Mouse (Mus musculus): ENCODE data around the gene Slc7a1. TPM values are rescaled to one million over a fixed set of nuclear protein-coding genes. Genes with fewer than 3 reads are reported as not detected.
"Not testable (repeated sequence)": the region's sequence is repeated elsewhere in the genome, so short reads cannot be mapped to it uniquely, and the experiment has no call there.

The Slc7a1 gene
- total RNA-seq, 2 experiments from 2014 or later = 16.2 to 17.7 TPM

DNA sequence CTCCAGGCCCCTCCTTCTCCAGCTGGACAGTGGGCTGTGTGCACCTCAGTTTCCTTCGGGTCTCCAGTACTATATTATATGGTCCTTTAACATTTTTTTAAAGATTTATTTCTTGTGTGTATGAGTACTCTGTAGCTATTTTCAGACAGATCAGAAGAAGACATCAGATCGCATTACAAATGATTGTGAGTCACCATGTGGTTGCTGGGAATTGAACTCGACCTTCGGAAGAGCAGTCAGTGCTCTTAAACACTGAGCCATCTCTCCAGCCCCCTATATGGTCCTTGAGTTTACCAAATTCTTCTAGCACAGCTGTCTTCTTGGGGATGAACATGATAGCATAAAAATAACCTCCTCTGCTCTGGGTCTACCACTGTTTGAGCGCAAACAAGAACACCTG is 60.6 kb downstream of the Slc7a1 start:
- intact Hi-C loops (cut with DNase I) = loop anchor here (5.0 kb wide), 1 partner anchor 403 kb away; no protein-coding TSS in a partner anchor
- no peak for DNase-seq

DNA sequence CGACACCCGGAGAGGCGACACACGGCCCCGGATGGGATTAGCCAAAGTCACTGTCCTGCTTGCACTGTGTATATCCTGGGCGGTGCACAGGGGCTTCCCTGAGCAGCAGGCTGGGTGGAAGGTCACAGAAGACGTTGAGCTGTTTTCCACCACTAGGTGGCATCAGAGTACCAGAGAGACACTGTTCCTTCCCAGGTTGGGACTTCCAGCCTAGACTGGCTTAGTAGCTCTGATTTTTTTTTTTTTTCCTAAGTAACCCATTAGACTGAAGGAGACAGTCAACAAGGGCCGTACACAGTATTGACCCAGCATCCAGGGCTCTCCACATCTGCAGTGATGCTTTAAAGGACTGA is 67.1 kb downstream of the Slc7a1 start:
- DNase-seq = peak; percentile 75 to 89
- intact Hi-C loops (cut with DNase I) = loop anchor here (1.0 to 5.0 kb wide), 3 partner anchors 40 to 220 kb away; partner anchors contain the start of gene Ubl3

DNA sequence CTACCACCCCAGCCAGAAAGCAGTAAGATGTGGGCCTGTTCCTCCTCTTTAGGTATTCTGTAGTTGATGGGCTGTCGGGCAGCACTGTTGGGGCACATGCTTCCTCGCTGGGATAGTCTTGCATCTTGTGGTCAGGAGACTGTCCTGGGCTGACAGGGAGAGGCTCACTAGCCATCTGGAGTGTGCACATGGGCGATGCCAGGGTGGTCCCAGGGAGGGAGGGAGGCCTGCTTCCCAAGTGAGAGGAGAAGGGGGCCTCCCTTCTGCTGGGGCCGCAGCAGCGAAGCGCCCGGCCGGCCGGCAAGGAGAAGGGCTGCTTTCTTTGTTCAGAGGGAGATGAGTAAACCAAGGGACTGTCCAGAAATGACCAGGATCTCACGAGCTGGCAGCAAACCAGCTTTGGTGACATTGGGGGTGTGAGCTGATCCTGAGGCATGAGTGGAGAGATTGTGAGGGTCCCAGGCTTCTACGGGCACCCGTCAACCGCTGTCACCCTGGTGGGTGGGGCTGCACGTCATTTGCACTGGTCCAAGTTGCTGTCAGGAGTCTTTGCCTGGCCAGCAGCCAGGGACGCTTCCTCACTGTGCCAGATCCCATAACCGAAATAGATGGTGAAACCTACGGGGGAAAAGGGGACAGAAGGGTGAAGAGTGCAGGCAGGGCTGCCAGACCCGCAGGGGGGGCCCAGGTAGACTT is 67.6 kb downstream of the Slc7a1 start:
- no peak for DNase-seq
- intact Hi-C loops (cut with DNase I) = loop anchor here (1.0 to 5.0 kb wide), 3 partner anchors 40 to 220 kb away; partner anchors contain the start of gene Ubl3

DNA sequence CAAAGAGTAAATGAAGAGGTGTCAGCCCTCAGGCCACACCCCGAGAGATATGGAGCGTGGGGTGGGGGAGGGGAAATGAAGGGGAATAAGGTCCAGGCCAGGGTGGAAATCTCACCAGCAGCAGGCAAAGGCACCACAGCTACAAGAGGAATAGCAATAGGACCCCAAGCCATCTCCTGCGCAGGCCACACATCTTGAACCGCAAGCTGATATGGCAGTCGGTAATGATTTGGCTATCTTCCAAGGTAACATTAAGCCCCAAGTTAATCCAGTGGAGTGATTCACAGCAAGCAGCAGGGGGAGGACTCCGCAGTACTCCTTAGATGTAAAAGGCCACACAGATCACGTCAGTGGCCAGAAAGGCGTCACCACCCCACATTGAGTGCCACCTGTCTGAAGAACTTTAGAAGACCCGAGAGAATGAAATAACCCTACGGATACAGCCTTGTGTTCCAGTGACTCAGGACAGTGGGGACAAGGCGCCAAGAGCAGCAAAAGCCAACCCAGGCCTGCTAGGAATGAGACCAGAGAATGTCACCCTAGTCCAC is 68.4 kb downstream of the Slc7a1 start:
- no peak for DNase-seq
- intact Hi-C loops (cut with DNase I) = loop anchor here (5.0 kb wide), 2 partner anchors 41 to 221 kb away; partner anchors contain the start of gene Ubl3

DNA sequence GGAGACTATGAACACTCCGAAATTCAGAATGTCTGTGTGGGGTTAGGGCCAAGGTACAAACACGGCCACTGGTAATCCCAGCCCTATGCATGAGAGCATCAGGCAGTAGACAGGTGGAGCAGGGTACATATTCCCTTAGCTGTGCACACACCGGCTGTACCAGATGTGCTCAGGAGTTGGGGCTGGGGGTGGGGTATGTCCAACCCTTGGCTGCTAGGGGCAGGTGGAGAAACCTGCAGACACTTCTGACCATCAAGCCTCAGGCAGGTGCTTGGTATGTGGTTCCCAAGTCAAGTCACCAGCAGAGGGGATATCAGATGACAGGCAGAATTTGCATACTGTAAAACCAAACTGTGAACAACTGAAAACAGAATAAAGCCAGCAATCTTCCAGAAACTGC is 70.7 kb downstream of the Slc7a1 start:
- no peak for DNase-seq
- intact Hi-C loops (cut with DNase I) = no loop called here

DNA sequence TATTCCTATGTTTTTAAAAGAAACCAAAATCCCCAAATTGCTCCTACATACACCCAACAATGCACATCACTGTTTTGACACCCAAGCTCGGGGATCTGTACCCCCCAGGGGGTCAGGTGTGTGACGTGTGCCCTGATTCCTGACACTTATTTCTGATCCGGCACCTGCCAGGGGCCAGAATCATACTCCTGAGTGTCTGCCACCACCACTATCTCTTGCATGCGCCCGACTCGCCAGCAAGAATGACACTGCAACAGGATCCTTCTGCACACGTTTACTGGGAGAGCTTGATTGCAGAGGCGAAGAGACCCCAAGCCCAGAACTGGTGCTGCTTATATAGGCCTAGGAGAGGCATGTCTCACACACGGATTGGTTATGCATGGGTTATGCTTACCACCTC is 73.4 kb downstream of the Slc7a1 start:
- intact Hi-C loops (cut with DNase I) = not testable (repeated sequence)

DNA sequence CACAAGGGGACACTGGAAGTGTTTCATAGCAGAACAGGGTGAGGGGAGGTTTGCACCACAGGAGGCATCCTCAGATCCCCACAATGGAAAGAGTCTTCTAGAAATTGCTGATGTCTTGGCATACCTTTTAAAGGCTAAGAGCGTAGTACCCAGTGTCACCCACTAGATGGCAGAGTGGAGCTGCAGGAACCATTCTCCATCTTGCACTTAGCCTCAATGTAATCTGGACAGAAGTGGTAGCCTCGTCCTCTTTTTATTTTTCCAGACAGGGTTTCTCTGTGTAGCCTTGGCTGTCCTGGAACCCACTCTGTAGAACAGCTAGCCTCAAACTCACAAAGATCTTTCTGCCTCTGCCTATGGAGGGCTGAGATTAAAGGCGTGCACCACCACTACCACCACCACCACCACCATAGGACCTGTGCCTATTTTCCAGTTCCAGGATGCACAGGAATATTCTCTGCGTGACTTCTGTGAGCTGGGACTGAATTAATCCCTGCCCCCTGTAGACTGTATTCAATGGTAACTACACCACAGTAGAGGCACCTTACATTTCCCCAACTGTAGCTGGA is 74.3 kb downstream of the Slc7a1 start:
- peak; percentile 49 to 68 for DNase-seq
- intact Hi-C loops (cut with DNase I) = loop anchor here (1.0 to 2.0 kb wide), 2 partner anchors 126 to 469 kb away; no protein-coding TSS in a partner anchor

More for the DNA sequence above, 73.4 kb downstream of the Slc7a1 start:
- not testable (repeated sequence) for DNase-seq

DNA sequence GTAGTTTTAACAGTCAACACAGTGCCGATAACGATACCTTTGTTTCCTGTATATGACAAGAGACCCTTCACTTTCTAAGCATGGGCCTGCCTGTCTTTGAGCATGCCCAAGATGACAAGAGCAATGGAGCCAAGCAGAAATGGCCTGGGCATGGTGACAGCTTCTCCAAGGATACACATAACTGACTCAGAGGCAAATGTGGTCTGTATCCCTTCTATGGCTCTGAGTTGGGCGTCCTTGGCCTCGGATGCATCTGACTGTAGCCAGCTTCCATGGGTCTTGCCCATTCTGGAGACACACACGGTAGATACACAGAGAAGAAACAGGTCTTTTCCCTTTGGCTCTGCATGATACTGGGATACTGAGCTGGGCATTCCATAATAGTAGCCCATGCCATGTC is 84.8 kb downstream of the Slc7a1 start:
- intact Hi-C loops (cut with DNase I) = no loop called here
- no peak for DNase-seq

DNA sequence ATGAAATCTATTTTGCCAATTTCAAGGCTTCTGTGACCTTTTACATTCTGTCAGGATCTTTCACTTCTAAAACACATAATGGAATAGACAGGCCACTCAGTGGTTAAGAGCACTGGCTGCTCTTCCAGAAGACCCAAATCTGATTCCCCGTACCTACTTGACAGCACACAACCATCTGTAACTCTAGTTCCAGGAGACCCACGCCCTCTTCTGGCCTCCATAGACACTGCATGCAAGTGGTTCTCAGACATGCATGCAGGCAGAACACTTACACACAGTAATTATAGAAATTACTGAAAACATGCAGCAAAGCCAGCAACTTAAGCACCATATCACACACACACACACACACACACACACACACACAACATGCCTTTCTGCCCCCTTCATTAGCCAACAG is 87.3 kb downstream of the Slc7a1 start:
- intact Hi-C loops (cut with DNase I) = no loop called here
- DNase-seq = no peak

DNA sequence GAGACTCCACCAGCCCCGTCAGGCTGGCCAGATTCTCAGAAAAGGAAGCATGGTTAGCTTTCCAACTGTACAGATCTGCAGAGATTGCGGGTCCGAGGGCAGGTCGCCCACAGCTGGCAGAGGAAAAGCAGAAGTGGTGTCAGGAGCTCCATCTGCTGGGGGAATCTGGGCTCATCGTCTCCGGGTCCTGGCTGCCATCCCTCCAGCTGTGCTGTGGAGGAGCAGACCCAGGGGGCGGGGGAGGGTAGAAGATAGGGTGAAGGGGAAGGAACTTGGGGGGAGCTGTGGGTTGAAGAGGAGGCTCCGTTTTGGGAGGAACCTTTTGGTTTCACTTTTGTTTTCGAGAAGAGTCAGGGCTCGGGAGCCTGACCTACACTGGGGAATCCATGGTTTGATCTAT is 88.9 kb downstream of the Slc7a1 start:
- DNase-seq = peak; percentile 17 to 29
- intact Hi-C loops (cut with DNase I) = no loop called here

DNA sequence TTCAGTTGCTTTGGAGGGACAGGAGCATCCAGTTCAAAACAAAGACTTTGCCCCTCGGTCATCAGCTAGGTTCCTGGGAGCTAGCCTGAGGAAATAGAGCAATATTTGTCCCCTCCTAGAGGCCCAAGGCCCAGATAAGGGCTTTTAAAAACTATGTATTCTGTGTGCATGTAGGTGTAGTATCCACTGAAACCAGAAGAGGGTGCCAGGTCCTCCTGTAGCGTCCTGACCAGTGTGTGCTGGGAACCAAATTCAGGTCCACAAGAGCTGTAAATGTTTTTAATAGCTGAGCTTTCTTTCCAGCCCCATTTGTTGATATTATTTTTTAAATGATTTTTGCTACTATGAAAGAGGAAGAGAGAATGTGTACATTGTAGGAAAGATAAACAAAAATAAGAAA is 95.6 kb downstream of the Slc7a1 start:
- DNase-seq = no peak
- intact Hi-C loops (cut with DNase I) = no loop called here

DNA sequence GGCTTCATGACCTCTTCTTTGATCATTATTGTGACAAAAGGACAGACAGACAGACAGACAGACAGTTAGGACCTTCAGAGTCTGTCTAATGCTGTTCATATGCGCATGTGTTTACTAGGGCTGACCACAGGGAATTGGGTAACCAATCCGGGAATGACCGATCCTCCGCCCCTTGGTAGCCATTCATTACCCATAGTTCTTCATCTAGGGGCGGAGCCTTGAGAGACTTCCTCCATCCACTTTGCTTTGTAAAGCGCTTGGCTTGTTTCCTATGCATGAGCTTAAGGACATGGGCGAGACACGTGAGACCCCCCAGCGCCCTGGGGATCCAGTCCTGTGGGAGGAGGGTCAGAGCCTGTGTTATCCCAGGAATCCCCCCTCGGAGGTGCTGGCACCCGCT is 96.7 kb downstream of the Slc7a1 start:
- intact Hi-C loops (cut with DNase I) = no loop called here
- no peak for DNase-seq

DNA sequence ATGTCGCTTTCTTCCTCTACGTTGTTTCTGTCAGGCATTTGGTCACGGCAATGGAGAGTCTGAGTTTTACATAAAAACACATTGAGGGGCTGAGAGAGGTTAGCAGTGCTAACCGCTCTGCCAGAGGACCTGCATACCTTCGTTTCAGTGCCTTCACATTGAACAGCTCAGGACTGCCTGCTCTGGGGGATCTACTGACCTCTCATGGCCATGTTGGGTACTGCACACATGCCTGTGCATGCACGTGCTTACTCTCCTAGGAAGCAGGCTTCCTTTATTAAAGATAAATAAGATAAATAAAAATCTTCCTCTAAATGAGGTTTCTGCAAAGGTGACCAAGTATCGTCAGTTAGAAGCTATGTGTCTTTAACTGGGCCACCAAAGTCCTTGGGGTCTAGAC is 106.4 kb downstream of the Slc7a1 start:
- intact Hi-C loops (cut with DNase I) = no loop called here
- peak; percentile 25 to 68 for DNase-seq

DNA sequence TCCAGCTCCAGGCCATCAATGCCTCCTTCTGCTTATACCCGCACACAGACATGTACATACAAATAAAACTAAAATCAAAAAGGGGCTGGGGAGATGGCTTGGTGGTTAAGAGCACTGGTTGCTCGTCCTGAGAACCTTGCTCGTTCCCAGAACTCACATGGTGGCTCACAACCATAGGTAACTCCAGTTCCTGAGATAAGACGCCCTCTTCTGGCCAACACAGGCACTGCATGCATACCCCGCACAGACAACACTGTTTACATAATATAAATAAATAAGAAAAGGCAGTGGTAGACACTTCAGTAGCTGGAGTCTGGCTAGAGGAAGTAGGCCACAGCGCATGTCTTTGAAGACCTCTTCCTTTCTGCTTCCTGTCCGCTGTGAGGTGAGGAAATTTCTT is 106.8 kb downstream of the Slc7a1 start:
- DNase-seq = no peak
- intact Hi-C loops (cut with DNase I) = no loop called here

DNA sequence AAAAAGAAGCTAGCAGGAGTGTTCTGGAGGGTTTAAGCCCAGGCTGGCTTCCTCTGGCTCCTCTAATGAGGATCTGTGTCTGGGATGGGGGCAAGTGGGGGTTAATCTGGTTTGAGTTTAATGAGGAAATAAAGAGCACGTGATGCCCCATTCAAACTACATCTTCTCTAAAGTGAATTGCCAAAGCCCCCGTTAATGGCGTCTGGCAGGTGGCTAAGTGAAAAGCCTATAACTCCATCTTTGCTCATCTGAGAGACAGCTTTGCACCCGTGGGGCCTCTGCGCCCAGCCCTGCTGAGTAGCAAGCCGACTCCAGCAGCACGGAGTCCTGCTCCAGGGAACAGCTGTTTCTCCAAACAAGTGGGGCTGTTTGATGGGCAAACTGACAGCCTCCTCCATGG is 109.8 kb downstream of the Slc7a1 start:
- intact Hi-C loops (cut with DNase I) = no loop called here
- no peak for DNase-seq

DNA sequence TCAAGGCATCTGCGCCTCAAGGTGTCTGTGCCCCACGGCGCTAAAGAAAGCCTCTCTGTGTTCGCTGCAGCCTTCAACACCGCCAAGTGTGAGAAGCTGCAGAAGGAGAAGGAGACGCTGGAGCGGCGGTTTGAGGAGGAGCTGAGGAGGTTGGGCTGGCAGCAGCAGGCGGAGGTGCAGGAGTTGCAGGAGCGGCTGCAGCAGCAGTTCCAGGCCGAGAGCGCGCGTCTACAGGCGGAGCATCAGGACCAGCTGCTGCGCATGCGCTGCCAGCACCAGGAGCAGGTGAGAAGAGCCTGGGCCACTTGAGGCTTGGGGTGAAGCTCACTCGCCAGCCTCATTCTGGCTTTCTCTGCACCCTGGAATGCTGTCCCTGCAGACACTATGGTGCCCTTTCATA is 110.9 kb downstream of the Slc7a1 start:
- no peak for DNase-seq
- intact Hi-C loops (cut with DNase I) = no loop called here

DNA sequence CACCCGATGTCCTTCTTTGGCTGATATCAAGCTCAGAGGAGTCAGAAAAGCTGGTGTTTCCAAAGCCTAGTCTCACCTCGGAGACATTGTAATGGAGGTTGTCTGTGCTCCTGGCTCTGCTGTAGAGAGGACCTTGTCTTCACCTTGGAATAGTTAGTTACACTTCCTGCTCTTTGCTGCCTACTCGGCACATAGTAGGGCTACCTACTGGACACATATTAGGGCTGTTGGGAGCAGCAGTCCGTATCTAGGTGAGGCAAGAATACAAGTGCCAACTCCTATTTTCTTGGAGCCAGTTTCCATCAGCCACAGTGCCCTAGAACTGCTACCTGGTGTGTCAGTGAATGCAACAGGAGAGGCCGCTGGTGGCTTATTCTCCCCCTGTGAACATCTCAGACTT is 112.2 kb downstream of the Slc7a1 start:
- no peak for DNase-seq
- intact Hi-C loops (cut with DNase I) = no loop called here

DNA sequence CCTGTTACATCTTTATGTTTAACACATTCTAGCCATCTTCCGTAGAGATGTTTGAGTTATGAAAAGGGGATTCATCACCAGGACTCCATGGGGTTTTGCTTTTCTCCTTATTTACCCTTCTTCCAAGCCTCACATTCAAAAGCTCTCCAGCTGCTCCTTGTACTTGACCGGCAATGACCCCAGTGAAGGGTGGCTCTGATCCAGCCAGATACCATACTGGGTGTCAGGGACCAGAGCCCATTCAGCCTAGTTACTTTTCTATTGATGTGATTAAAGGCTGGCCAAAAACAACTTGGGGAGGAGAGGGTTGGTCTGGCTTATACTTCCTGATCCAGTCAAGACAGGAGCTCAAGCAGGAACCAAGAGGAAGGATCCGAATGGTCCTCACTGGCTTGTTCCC is 116.1 kb downstream of the Slc7a1 start:
- intact Hi-C loops (cut with DNase I) = no loop called here
- peak in 1 of 2 experiments; percentile 37 for DNase-seq

DNA sequence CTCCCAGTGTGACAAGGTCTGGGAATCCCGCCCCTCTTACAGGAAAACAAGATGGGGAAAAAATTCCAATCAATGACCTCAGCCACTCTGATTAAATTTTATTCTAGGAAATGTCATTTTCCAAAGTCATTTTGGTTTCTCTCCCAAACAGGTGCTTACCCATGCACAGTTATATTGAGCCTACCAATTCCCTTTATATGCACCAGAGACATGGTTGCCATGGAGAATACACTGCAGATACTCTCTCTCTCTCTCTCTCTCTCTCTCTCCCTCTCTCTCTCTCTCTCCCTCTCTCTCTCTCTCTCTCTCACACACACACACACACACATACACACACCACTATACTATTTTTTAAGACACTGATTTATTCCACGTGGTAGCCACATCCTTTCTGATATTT is 116.5 kb downstream of the Slc7a1 start:
- no peak for DNase-seq
- intact Hi-C loops (cut with DNase I) = no loop called here

DNA sequence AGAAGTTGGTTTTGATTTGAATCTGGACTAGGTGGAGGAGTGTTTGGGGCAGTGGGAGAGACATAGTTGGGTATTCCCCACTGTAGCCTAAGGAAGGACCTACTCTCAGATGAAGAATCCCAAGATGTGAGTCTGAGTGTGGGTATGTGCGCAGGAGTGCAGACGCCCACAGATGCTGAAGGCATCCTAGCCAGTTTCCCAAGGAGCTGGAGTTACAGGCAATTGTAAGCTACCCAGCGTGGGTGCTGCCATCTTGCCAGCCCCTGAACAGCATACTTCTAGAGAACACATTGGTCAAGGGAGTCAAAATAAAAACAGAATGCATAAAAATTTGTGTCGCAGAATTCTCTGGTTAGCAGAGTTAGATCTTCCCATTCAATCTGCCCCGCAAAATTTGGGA is 117.1 kb downstream of the Slc7a1 start:
- intact Hi-C loops (cut with DNase I) = no loop called here

DNA sequence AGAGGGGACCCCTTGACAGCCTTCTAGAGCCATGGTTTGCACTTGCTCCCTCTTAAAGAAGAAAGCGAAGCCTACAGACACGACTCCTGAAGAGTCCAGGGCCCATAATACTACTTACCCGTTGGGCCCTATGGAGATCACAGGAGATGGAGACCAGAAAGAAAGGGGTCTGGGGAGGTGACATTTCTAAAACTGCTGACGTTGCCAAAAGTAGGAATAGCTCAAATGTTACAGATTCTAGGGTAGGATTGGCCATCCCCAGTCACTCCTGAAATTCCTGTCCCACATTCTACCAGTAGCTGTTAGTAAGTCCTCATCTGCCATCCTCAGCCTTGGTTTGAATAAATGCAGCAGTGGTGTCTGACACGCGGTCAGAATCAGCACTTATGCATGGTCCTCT is 117.6 kb downstream of the Slc7a1 start:
- DNase-seq = no peak
- intact Hi-C loops (cut with DNase I) = no loop called here

More for the DNA sequence above, 117.1 kb downstream of the Slc7a1 start:
- DNase-seq = no peak

DNA sequence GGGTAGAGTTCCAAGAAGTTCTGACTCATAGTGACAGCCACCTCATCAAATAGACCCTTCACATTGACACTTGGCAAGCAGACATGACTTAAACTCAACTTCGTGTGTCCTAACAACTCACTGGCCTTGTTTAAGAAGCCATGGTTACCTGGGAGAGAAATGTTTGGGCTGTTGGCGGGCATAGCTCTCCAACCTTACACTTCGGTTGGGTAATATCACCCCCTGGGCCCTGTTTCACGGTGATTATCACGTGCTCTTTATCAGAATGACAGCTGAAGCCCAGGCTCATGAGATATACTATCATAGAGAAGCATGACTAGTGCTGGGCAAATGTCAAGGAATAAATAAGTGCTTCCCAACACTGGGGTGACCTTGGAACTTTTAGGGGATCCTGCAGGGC is 119.4 kb downstream of the Slc7a1 start:
- intact Hi-C loops (cut with DNase I) = no loop called here
- no peak for DNase-seq
